Mouse (Mus musculus): ENCODE results near the gene Gas2l3.

Gas2l3 gene

GRCm38 (mm10) chr10:89443623-89444151 is at the start of gene Gas2l3:
Gene Gas2l3, minus strand, starts transcription at chr10:89443967.
- DNase-seq, result peak; percentile 54 to 70

GRCm38 (mm10) chr10:89491321-89491720 is 47.6 kb upstream of the Gas2l3 start:
- no peak for DNase-seq

- no peak for DNase-seq
These were observed 46.5 kb upstream of the Gas2l3 start for GRCm38 (mm10) chr10:89490250-89490649.

DNA sequence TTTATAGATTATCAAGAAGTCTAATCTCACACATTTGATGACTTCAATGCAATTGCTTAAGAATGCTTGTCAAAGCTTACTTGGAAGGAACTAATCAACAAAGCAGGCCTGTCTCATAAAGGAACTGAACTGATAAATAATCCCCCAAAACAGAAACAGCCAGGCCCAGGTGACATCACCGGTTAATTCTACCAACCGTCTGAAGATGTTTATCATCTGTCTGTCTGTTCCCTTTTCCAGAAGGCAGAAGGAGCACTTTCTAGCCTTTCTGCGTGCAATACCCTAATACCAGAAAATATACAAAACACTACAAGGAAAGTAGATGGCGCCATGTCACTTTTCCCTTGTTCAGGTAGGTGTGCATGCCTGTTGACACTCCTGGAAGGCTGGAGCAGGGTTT is 45.7 kb upstream of the Gas2l3 start:
- DNase-seq, result no peak

GRCm38 (mm10) chr10:89486995-89487742 is 43.4 kb upstream of the Gas2l3 start:
- DNase-seq, result no peak

DNA sequence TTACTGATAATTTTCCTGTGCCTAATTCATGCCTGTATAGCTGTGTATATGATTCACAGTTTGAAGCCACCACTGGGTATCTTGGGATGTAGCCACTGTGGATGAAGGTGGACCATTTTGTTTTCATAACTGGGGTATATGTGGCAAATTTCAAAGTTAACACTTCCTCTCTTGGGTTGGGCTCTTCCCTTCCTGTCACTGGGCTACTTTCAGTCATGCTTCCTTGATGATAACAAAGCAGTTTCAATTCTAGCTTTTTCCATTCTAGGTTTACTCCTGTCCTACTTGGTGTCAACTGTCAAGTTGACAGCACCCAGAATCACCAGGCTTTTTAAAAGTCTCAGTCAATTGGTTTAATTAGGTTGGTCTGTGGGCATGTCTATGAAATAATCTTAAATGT is 41.1 kb upstream of the Gas2l3 start:
- no peak for DNase-seq

DNA sequence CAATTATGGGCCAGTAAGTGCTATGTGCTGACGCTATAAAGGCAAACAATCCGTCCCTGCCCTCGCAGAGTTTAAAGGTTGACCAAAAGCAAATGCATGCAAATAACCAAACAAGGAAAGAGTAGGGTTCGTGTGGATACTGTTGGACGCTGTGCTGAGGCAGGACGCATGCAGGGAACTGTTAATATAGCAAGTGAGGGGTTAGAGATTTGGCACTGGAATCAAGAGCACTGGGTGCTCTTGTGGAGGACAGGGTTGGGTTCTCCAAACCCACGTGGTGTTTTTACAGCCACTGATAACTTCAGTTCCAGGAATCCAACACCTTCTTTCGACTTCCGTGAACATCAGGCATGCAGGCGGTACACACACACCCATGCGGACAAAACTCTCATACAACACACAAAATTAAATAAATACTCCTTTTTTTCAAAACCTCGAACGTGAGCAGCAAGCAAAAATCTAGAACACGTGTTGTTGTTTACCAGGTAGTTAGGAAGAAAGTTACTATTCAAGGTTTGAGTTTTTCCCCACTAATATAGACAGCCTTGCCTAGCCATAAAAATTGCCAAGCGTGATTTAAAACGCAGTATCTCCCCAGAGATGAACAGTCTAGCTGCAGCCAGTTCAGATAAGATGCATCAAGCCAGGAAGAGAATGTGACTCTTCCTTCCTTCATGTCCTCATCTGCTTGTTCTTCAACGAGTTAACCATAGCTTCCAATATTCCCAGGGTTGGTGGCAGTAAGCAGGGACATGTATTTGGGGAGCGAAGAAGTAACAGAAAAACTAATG is 40.2 kb upstream of the Gas2l3 start:
- DNase-seq, result no peak

- no peak for DNase-seq
These were observed 39.3 kb upstream of the Gas2l3 start for GRCm38 (mm10) chr10:89483113-89483512.

DNA sequence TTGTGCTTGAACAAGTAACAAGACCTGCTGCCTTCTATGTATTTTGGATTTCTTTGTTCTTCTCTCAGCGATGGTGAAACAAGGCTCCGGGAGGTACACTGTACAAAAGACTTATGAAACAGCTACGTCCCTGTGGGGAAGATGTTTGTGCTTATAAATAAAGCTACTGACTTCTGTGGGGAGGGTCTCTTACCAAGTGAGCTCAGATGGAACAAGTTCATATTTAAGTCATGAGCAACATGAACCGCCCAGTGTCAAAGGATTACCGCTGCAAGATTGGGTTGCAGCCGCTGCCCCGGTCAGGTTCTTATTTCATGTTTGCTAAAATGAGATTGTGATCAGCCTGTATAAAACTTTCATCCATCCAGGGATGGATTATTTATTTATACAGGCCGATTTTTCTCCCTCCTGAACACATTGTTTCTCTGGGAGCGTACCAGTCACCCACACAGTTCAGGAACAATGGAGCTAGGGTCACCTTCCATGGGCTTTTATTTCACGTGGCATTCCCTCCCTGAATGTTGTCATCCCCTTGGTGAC is 38.4 kb upstream of the Gas2l3 start:
- no peak for DNase-seq

GRCm38 (mm10) chr10:89481638-89482037 is 37.9 kb upstream of the Gas2l3 start:
- DNase-seq, result no peak

- DNase-seq, result no peak
These were observed 35.0 kb upstream of the Gas2l3 start for GRCm38 (mm10) chr10:89478766-89479165.

DNA sequence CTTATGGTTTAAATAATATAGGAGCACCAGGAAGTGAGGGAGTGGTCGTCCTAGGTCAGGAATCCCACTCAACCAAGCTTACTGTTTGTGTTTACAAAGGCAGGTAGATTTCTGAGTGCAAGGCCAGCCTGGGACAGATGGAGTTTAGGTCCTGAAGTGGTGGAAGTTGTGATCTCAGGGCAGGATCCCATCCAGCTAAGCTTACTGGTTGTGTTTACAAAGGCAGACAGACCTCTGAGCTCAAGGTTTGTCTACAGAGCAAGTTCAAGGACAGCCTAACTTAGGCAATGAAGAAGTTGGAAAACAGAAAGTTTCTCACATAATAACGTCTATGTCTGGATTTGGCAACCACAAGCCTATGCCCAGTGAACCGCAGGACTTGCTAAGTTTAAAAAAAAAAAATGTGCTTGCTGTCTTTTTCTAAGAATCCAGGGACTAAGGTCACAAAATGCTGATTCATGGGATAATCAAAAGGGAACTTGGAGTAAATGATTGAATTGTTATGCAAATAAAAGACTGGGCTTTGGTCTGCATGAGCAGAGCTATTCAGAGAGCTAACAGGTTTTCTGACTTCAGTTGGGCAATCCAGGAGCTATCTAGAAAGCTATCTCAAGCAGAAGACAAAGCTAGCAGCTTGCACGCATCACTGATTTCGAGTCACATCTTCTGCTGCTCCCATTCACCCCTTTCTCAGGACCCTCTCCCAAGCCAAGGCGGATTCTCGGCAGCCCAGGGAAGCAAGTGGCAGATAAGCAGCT is 27.0 kb upstream of the Gas2l3 start:
- no peak for DNase-seq

DNA sequence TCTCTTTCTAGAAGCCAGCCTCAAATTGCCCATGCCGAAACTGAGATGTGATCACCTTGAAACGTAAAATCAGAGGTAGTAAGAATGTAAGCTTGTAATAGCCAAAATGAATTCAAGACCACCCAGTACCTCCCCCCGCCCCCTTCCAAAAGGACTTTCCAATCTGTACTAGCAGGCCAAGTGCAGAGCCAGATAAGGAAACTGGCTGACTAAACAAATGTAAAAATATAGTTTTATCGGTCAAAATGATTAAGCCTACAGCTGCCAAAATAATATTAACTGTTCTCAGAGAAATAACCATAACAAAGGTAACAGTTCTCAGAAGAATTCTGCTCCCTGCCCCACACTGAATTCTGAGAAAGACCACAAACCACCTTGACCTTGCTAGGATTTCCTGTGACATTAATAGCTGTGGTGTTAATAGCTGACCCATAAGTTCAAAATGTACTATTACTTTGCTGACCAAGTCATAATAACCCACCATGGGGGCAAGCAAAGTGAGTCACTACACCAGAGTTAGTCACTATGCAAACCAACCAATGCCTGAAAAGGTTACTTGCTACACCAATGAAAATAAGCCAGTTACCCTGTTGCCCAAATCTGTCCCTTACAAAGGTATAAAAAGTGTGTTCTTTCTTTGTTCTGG is 21.1 kb upstream of the Gas2l3 start:
- DNase-seq, result no peak

DNA sequence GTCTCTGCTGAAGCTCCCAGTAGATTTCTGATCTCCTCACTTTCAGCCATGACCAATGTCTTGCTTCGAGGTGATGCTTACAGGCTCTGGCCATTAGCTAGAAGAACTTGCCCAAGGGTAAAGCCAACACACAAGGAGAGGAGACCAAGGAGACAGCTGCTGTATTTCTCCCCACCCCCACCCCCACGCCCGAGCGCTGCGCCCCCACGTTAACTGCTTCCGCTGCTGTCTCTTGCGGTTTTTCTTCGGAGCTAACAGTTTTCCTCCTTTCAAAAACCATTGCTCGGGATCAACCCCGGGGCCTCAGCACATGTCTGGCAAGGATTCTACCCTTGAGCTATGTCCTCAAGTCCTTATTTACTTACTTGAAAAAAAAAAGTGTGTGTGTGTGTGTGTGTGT is 19.1 kb upstream of the Gas2l3 start:
- no peak for DNase-seq

- peak in 1 of 2 experiments; percentile 51 for DNase-seq
These were observed 18.2 kb upstream of the Gas2l3 start for GRCm38 (mm10) chr10:89461856-89462507.

GRCm38 (mm10) chr10:89460972-89461371 is 17.2 kb upstream of the Gas2l3 start:
- no peak for DNase-seq

GRCm38 (mm10) chr10:89458770-89459169 is 15.0 kb upstream of the Gas2l3 start:
- no peak for DNase-seq

GRCm38 (mm10) chr10:89453794-89454193 is 10.0 kb upstream of the Gas2l3 start:
- DNase-seq, result no peak

DNA sequence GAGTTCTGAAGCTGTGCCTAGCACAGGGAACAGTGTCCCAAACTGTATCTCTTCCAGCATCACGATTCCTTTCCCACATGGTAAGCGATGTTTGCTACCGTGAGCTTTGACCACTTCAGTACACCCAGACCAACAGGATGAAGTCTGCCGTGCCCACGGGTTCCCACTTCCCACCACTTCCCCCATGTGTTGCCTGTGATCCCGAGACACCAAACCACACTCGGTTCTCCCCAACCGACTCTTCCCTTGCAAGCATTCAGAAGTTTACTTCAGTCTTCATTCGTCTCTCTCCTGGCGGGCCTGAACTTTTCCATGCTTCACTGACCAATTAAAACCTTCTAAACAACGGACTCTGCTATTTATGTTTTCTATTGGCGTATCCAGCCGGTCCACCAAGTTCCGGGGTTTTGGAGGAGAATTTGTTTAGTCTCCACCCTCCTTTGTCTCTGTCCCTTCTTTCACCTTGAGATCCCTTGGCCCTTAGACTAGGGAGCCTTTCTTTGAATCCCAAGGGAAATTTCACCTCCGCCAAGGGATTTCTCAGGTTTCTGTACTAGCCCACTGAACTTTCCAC is 9.4 kb upstream of the Gas2l3 start:
- DNase-seq, result no peak

- no peak for DNase-seq
These were observed 6.6 kb upstream of the Gas2l3 start for GRCm38 (mm10) chr10:89450411-89450810.

- no peak for DNase-seq
These were observed 614 bp upstream of the Gas2l3 start for GRCm38 (mm10) chr10:89444381-89444780.
